Mouse (Mus musculus): ENCODE measurements around the gene Kdm6b.

The Kdm6b gene

DNA sequence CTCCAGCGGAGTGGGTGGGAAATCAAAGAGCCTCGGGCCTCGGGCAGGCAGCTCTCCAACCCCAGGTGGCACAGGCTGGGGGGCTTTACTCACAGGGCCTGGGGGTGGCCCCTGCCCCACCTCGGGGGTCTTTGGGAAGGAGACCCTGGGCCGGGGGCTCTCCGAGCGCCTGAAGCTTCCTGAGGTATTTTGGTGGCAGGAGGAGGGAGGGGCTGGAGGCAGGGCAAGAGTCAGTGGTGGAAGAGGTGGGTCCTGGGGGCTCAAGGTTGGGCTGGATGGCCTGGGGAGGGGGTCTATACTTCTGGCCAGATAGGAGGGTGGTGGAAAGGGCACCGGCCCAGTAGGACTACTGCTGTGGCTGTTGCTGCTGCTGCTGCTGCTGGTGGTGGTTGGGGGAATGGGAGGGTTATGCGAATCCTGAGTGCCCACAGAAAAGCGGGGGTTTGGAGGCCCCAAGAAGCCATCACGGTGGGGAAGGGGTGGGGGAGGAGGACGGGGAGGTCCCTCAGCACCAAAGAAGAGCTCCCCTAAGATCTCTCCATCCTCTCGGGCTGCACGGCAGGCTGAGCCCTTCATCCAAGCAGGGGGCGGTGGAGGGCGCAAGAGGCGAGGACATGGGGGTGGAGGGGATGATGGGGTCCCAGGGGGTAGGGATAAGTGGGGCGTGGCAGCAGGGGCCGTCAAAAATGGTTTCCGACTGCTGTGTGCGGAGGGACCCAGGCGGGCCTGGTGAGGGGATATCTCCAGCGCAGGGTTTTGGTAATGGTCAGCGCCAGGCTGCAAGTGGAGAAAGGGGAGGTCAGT, 7.9 kb downstream of the Kdm6b start:
- no peak for DNase-seq

- DNase-seq = no peak
These were observed 8.7 kb downstream of the Kdm6b start for GRCm38 (mm10) chr11:69404595-69405396.

- peak; percentile 42 for DNase-seq
These were observed 9.5 kb downstream of the Kdm6b start for GRCm38 (mm10) chr11:69403691-69404594.

DNA sequence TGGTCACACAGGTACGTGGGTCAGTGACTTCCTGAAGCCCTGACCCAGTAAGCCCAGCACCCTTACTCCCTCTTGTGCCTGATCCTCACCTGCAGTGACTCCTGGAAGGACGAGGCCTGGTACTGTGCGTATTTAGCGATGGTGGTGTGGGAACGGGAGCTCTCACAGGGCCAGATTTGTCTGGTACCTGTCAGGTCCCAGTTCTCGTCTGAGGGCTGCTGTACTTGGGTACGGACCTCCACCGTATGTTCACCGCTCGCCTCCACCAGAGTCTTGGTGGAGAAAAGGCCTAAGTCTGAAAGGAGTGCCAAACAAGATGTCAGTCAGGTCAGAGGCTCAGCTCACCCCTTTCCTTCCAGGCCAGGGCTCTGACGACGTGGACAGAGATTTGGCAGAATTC, 11.5 kb downstream of the Kdm6b start:
- DNase-seq = peak; percentile 13

DNA sequence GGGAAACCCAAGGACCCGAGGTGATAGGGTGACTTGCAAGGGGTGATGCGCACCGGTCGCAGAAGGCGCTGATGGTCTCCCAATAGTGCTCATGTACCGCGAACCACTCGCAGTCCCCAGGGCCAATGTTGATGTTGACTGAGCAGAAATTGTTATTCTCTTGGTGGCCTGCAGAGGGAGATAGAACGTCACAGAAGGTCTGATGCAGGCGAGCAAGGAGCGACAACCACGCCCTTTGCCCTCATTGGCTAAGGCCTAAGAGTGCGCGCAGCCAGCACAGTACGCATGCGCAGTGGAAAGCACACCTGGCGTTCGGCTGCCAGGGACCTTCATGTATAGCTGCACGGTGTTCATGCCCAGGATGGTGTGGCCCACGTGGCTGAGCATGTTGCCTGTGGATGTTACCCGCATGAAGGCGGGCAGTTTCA, 12.3 kb downstream of the Kdm6b start:
- DNase-seq = peak; percentile 94

- DNase-seq = peak; percentile 23
These were observed 13.2 kb downstream of the Kdm6b start for GRCm38 (mm10) chr11:69400083-69400850.

GRCm38 (mm10) chr11:69399201-69400082, 14.0 kb downstream of the Kdm6b start:
- DNase-seq = peak; percentile 55

DNA sequence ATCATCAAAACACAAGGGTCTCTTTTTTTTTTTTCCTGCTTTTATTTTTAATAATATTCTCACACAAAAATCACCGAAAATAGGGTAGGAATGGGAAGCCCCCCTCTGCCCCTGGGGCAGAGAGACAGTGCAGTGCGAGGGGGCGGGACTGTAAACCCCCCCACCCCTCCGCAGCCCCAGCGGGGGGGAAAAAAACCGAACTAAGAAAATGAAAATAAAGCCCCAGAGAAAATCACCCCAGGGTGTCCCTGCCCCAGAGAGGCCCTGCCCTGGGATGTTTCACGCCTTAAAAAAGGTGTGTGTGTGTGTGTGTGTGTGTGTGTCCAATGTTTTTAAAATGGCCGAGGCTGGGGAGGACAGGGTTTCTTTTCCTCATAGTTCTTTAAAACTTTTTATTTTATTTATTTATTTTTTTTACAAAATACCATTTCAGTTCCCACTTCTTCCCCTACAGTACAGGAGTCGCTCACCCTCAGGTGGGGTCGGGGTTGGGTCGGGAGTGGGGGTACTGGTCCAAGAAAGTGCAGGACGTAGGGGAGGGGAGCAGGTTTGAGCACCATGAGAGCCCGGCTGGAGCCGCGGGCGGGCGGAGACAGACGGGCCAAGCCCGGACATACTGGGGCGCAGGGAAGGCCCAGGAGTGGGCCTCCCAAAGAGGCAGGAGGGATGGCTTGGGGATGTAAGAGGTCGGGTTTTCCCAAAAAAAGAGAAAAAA, 14.8 kb downstream of the Kdm6b start:
- peak; percentile 29 for DNase-seq

GRCm38 (mm10) chr11:69398059-69398458, 15.4 kb downstream of the Kdm6b start, which contains the start of gene Tmem88:
Tmem88 (minus strand) TSS chr11:69398234.
- peak; percentile 80 for DNase-seq

GRCm38 (mm10) chr11:69397581-69398057, 15.9 kb downstream of the Kdm6b start:
- peak; percentile 54 for DNase-seq

DNA sequence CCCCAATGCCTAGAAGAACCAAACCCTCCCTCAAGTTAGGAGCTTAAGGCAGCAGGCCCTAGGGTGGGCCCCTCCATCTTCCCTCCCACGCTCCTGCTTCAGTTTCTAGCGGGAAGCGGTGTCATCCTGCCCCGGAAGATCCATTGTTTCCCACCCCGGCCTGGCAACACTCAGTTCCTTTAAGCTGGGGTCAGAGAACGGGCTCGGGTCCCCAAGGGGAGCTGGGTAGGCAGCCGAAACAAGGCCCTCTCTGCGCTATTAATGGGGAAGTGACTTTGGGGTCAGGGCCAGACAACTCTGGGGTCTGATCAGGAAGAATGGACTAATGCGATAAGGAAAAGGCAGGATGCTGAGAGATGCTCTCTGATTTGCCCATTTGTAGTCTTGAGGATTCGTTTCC, 16.7 kb downstream of the Kdm6b start:
- peak; percentile 80 for DNase-seq

- peak; percentile 97 for DNase-seq
These were observed 17.7 kb downstream of the Kdm6b start for GRCm38 (mm10) chr11:69395634-69396373.

DNA sequence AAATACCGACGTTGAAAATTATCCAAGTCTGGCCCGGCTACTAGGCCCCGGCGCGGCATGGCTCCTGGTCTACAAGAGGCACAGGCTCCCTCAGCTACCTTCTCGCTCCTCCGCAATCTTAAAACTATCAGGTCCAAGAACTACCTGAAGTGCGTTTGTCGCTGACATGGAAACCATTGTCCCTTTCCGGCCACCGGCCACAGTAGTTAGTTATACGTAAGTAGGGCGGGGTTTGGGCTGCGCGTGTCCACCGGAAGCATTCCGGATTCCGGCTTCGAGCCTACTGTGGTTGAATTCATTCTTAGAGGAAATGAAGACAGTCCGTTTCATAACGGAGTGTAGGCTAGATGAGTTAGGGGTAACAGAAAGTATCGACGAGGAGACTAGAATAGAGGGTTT, 18.2 kb downstream of the Kdm6b start, which contains the start of the genes Naa38 and Cyb5d1:
TSS of gene Naa38 (plus strand) at position 253 of the 399 bp plus-strand sequence.
TSS of gene Cyb5d1 (minus strand) at position 397 of the 399 bp plus-strand sequence.
- DNase-seq = peak; percentile 94

- DNase-seq = peak; percentile 42
These were observed 18.8 kb downstream of the Kdm6b start for GRCm38 (mm10) chr11:69394591-69395167.

DNA sequence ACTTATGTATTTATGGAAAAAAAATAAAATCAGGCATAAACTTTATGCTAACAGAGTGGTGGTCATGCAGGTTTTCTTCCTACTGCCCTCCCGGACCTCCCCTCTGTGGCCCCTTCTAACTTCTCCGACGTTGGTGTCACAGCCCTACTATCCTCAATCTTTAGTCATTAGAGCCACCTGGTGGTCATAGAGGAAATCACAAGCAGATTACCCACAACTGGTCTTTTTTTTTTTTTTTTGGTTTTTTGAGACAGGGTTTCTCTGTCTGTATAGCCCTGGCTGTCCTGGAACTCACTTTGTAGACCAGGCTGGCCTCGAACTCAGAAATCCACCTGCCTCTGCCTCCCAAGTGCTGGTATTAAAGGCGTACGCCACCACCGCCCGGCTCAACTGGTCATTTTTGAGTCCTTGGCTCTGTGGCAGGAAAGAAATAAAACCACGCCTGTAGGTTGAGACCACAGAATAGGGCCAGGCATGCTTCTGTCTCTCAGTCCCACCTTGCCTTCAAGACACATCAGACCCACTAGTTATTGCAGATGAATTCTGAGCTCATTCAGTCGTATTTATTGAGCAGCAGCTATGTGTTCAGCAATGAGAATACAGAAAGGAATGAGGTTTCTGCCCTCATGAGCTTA, 23.0 kb downstream of the Kdm6b start:
- peak; percentile 85 for DNase-seq

- DNase-seq = peak; percentile 53
These were observed 23.7 kb downstream of the Kdm6b start for GRCm38 (mm10) chr11:69389531-69390399.

- DNase-seq = no peak
These were observed 24.8 kb downstream of the Kdm6b start for GRCm38 (mm10) chr11:69388680-69389079.

All from kidney, postnatal 10 days (tissue).